Mouse (Mus musculus) MEL (cell line): ENCODE measurements around the gene Lypd8. TPM values are rescaled to one million over a fixed set of nuclear protein-coding genes. Genes with fewer than 3 reads are reported as not detected.

Source experiments
- DNase-seq: peaks from one replicate; pipeline ENCODE4 v3.0.0; 2011; ENCODE audit warnings: low read depth, low spot score
- H3K27ac ChIP-seq: 2 replicates; pipeline ENCODE4 v1.5.1; 2012; ENCODE audit warnings: low read depth, mild to moderate bottlenecking, control low read depth, low read length, moderate library complexity; ENCODE audit not compliant: control insufficient read depth
- H3K27me3 ChIP-seq, 2 experiments: fragments of 150-350 bp in 1 of 2; sonication (generic) in 1 of 2; 2 replicates each; pipeline ENCODE4 v1.6.1; 2012; ENCODE audit warnings: low read length in 2 of 2, mild to moderate bottlenecking in 2 of 2, improper control_type of control experiment in 1 of 2, moderate library complexity in 1 of 2; ENCODE audit not compliant: insufficient read depth in 2 of 2, control insufficient read depth in 1 of 2
- H3K36me3 ChIP-seq, 2 experiments: 2 replicates each; pipeline ENCODE4 v1.6.1; 2012 to 2014; ENCODE audit warnings: low read length in 2 of 2, improper control_type of control experiment in 1 of 2, inconsistent platforms in 1 of 2, mild to moderate bottlenecking in 1 of 2; ENCODE audit not compliant: insufficient read depth in 2 of 2, control insufficient read depth in 1 of 2
- H3K4me1 ChIP-seq, 2 experiments: fragments of 150-350 bp in 1 of 2; sonication (generic) in 1 of 2; 2 replicates each; pipeline ENCODE4 v1.6.1; 2012; ENCODE audit warnings: low read length in 2 of 2, improper control_type of control experiment in 1 of 2, mild to moderate bottlenecking in 1 of 2; ENCODE audit not compliant: insufficient read depth in 2 of 2, control insufficient read depth in 1 of 2
- H3K4me3 ChIP-seq, 2 experiments: fragments of 150-350 bp in 1 of 2; sonication (generic) in 1 of 2; 2 replicates each; pipeline ENCODE4 v1.5.1; 2012; ENCODE audit warnings: low read depth in 2 of 2, low read length in 2 of 2, mild to moderate bottlenecking in 2 of 2, moderate library complexity in 2 of 2, control low read depth in 1 of 2, improper control_type of control experiment in 1 of 2; ENCODE audit not compliant: control insufficient read depth in 1 of 2, insufficient read depth in 1 of 2
- H3K79me2 ChIP-seq: 2 replicates; pipeline ENCODE4 v1.6.1; 2012; ENCODE audit warnings: mild to moderate bottlenecking, low read length, moderate library complexity; ENCODE audit not compliant: control insufficient read depth, poor library complexity, insufficient read depth
- H3K9ac ChIP-seq: 2 replicates; pipeline ENCODE4 v1.6.1; 2012; ENCODE audit warnings: low read depth, mild to moderate bottlenecking, control low read depth, low read length, moderate library complexity; ENCODE audit not compliant: control insufficient read depth, poor library complexity, severe bottlenecking
- H3K9me3 ChIP-seq: fragments of 150-350 bp; sonication (generic); replicated peaks from 2 replicates; pipeline ENCODE4 v1.6.1; 2012; ENCODE audit warnings: mild to moderate bottlenecking, low read length, improper control_type of control experiment, moderate library complexity; ENCODE audit not compliant: insufficient read depth
- CHD2 ChIP-seq: IDR thresholded peaks from 2 replicates; pipeline ENCODE4 v1.6.1; 2011; ENCODE audit warnings: low read length, improper control_type of control experiment
- GABPA ChIP-seq: IDR thresholded peaks from 2 replicates; pipeline ENCODE4 v1.6.1; 2012; ENCODE audit warnings: low read depth, mild to moderate bottlenecking, inconsistent platforms, low read length, improper control_type of control experiment, moderate library complexity
- HCFC1 ChIP-seq: IDR thresholded peaks from 2 replicates; pipeline ENCODE4 v1.6.1; 2012; ENCODE audit warnings: low read depth, mild to moderate bottlenecking, inconsistent platforms, low read length, improper control_type of control experiment, moderate library complexity
- JUND ChIP-seq: IDR thresholded peaks from 2 replicates; pipeline ENCODE4 v1.6.1; 2011; ENCODE audit warnings: low read depth, mild to moderate bottlenecking, improper control_type of control experiment, low read length
- MAFK ChIP-seq: IDR thresholded peaks from 2 replicates; pipeline ENCODE4 v1.6.1; 2011; ENCODE audit warnings: low read depth, mild to moderate bottlenecking, low read length, improper control_type of control experiment, borderline replicate concordance
- MAZ ChIP-seq: IDR thresholded peaks from 2 replicates; pipeline ENCODE4 v1.6.1; 2012; ENCODE audit warnings: low read depth, mild to moderate bottlenecking, inconsistent platforms, low read length, improper control_type of control experiment
- RAD21 ChIP-seq: IDR thresholded peaks from 2 replicates; pipeline ENCODE4 v1.6.1; 2011; ENCODE audit warnings: mild to moderate bottlenecking, low read depth, low read length, improper control_type of control experiment
- RCOR1 ChIP-seq: IDR thresholded peaks from 2 replicates; pipeline ENCODE4 v1.6.1; 2012; ENCODE audit warnings: low read depth, mild to moderate bottlenecking, inconsistent platforms, low read length, improper control_type of control experiment
- TAL1 ChIP-seq: IDR thresholded peaks from 2 replicates; pipeline ENCODE4 v1.6.1; 2012; ENCODE audit warnings: mild to moderate bottlenecking, inconsistent platforms, low read length, moderate library complexity, mixed read lengths
- USF1 ChIP-seq: IDR thresholded peaks from 2 replicates; pipeline ENCODE4 v1.6.1; 2014; ENCODE audit warnings: low read depth, mild to moderate bottlenecking, inconsistent platforms, low read length, improper control_type of control experiment, moderate library complexity
- ZNF384 ChIP-seq: IDR thresholded peaks from 2 replicates; pipeline ENCODE4 v1.6.1; 2012; ENCODE audit warnings: low read depth, mild to moderate bottlenecking, inconsistent platforms, low read length, improper control_type of control experiment
- polyA plus RNA-seq, 2 experiments: library from polyadenylated mRNA; stranded (reverse) in 1 of 2; unstranded in 1 of 2; fragments of >175 nt in 1 of 2; fragments of >200 nt in 1 of 2; gene quantifications; 2 replicates each; pipeline versions ENCODE4 v1.2.1 to v1.2.4; 2012; ENCODE audit warnings: low replicate concordance in 2 of 2, low read depth in 1 of 2; ENCODE audit not compliant: insufficient read length in 2 of 2, insufficient read depth in 1 of 2, missing spikeins in 1 of 2
- total RNA-seq: library from RNA; depleted of rRNA; stranded (reverse); fragments of 300-350 nt; gene quantifications from 2 replicates; pipeline ENCODE4 v1.2.3, GENCODE M21; 2012; rRNA removed

Gene Lypd8
- total and polyA plus RNA-seq, 3 experiments: 0.19 to 0.31 TPM; not detected in 1

DNA sequence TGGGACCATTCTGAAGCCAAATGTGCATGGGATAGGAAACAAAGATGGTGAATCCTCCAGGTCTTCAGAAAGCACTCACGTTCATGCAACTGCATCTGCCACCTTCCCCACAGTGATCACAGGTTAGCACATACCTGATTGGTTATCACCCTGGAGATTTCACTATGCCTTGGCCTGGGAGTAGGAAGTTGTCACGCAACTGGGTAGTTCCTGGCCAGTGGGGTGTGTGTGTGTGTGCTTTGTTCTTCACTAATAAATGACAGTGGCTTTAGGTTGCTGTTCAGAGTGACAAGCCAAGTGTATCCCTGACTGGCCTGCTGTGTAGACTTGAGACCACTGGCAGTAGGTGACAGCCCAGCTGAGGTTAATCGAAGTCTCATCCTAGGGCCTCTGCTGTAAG is 53.4 kb downstream of the Lypd8 start, which contains the start of gene Gm12253:
Gm12253 (plus strand) TSS at position 301 of the 400 bp plus-strand sequence.
- no peak within 1 kb of the TSS for H3K27ac ChIP-seq
- H3K9me3 ChIP-seq: no peaks in the 10 kb centered on the region
- TF ChIP-seq TAL1 (no peak), HCFC1 (no peak), GABPA (no peak), JUND (no peak), ZNF384 (no peak), RCOR1 (no peak)
- TF ChIP-seq, all 39 proteins: peak for 0
- DNase-seq: no peak
- no peak within 1 kb of the TSS for H3K4me3 ChIP-seq
- no peaks in the 10 kb centered on the region for H3K4me1 ChIP-seq
- peaks cover 21 to 30% of the 10 kb centered on the region in 2 experiments for H3K27me3 ChIP-seq
- no peaks in the 10 kb centered on the region for H3K79me2 ChIP-seq
- no peaks in the 10 kb centered on the region for H3K36me3 ChIP-seq
- no peak within 1 kb of the TSS for H3K9ac ChIP-seq

DNA sequence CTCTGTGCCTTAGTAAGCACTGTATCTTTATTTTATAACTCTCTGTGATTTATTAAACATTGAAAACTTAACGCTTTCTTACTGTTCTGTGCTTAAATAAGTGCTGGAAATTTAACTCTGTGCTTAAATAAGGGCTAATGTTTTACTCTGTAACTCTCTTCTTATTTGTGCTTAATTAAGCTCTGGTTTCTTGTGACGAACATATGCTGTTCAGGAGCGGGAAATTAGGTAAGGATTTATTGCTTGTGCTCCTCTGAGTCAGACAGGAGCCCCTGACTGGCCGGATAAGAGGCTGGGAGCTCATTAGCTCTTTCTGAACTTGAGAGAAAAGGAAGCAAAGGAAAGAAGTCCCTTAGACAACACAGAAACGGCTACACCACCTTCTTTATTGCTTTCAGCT is 59.0 kb downstream of the Lypd8 start:
- TF ChIP-seq MAZ (no peak), JUND (no peak), USF1 (no peak), MAFK (no peak), CHD2 (no peak), RAD21 (no peak)
- H3K9me3 ChIP-seq: no peaks in the 10 kb centered on the region
- H3K9ac ChIP-seq: no peak overlapping the region
- no peaks in the 10 kb centered on the region for H3K79me2 ChIP-seq
- no peak overlapping the region for H3K4me3 ChIP-seq
- no peaks in the 10 kb centered on the region for H3K36me3 ChIP-seq
- no peak overlapping the region for H3K27ac ChIP-seq
- H3K4me1 ChIP-seq: no peaks in the 10 kb centered on the region
- peaks cover 31 to 57% of the 10 kb centered on the region in 2 experiments for H3K27me3 ChIP-seq
- no peak for DNase-seq

Other genes with a start within 250 kb of the Lypd8 start
- 68.7 and 71.9 TPM in 2 replicates for gene Gemin5, start 210.5 kb upstream of the Lypd8 start, total RNA-seq
- gene Gemin5, start 210.5 kb upstream of the Lypd8 start, polyA plus RNA-seq: 10 to 100 TPM; 46.5 to 52.5 TPM
- gene Mrpl22, start 207.4 kb upstream of the Lypd8 start, total RNA-seq: 187 TPM in 2 replicates
- 100 to 1,000 TPM in 1 of 2 experiments, not detected in 1; 144 TPM for gene Mrpl22, start 207.4 kb upstream of the Lypd8 start, polyA plus RNA-seq
- 2.9 and 3.7 TPM in 2 replicates for gene Igtp, start 179.5 kb upstream of the Lypd8 start, total RNA-seq
- 1 to 10 TPM in 1 of 2 experiments, not detected in 1; 3.6 TPM for gene Igtp, start 179.5 kb upstream of the Lypd8 start, polyA plus RNA-seq
- gene Irgm2, start 179.4 kb upstream of the Lypd8 start, total RNA-seq: 0.49 and 1.1 TPM in 2 replicates
- 1 to 10 TPM in 1 of 2 experiments, not detected in 1; 1.1 TPM for gene Irgm2, start 179.4 kb upstream of the Lypd8 start, polyA plus RNA-seq
- not detected in 2 replicates for gene 4930438A08Rik, start 104.2 kb upstream of the Lypd8 start, total RNA-seq
- gene 4930438A08Rik, start 104.2 kb upstream of the Lypd8 start, polyA plus RNA-seq: not detected
- gene Zfp692, start 72.0 kb upstream of the Lypd8 start, total RNA-seq: 16.0 and 25.7 TPM in 2 replicates
- 10 to 100 TPM in 1 of 2 experiments, not detected in 1; 38.0 TPM for gene Zfp692, start 72.0 kb upstream of the Lypd8 start, polyA plus RNA-seq
- gene Zfp672, start 48.7 kb upstream of the Lypd8 start, total RNA-seq: 27.2 and 39.5 TPM in 2 replicates
- gene Zfp672, start 48.7 kb upstream of the Lypd8 start, polyA plus RNA-seq: 10 to 100 TPM in 1 of 2 experiments, not detected in 1; 22.6 TPM
- gene Sh3bp5l, start 48.3 kb upstream of the Lypd8 start, total RNA-seq: 27.3 and 31.7 TPM in 2 replicates
- gene Sh3bp5l, start 48.3 kb upstream of the Lypd8 start, polyA plus RNA-seq: 10 to 100 TPM in 1 of 2 experiments, not detected in 1; 32.8 TPM
- gene 1810065E05Rik, start 42.1 kb downstream of the Lypd8 start, total RNA-seq: not detected in 2 replicates
- gene 1810065E05Rik, start 42.1 kb downstream of the Lypd8 start, polyA plus RNA-seq: not detected
- gene Gm12253, start 53.5 kb downstream of the Lypd8 start, total RNA-seq: not detected in 2 replicates
- 100 to 1,000 TPM in 1 of 2 experiments, not detected in 1; 109 TPM for gene Gm12253, start 53.5 kb downstream of the Lypd8 start, polyA plus RNA-seq
- gene Lypd9, start 73.9 kb downstream of the Lypd8 start, total RNA-seq: not detected in 2 replicates
- gene Lypd9, start 73.9 kb downstream of the Lypd8 start, polyA plus RNA-seq: not detected
- not detected in 2 replicates for gene Olfr30, start 83.2 kb downstream of the Lypd8 start, total RNA-seq
- gene Olfr30, start 83.2 kb downstream of the Lypd8 start, polyA plus RNA-seq: not detected
- not detected in 2 replicates for gene Olfr332, start 113.5 kb downstream of the Lypd8 start, total RNA-seq
- gene Olfr332, start 113.5 kb downstream of the Lypd8 start, polyA plus RNA-seq: not detected
- not detected in 2 replicates for gene Olfr331, start 123.5 kb downstream of the Lypd8 start, total RNA-seq
- gene Olfr331, start 123.5 kb downstream of the Lypd8 start, polyA plus RNA-seq: not detected
- not detected in 2 replicates for gene Olfr330, start 155.8 kb downstream of the Lypd8 start, total RNA-seq
- not detected for gene Olfr330, start 155.8 kb downstream of the Lypd8 start, polyA plus RNA-seq
- not detected in 2 replicates for gene Olfr329-ps, start 167.4 kb downstream of the Lypd8 start, total RNA-seq
- not detected for gene Olfr329-ps, start 167.4 kb downstream of the Lypd8 start, polyA plus RNA-seq
- gene Olfr328, start 176.6 kb downstream of the Lypd8 start, total RNA-seq: 0.04 and 0.07 TPM in 2 replicates
- not detected for gene Olfr328, start 176.6 kb downstream of the Lypd8 start, polyA plus RNA-seq
- gene Olfr224, start 191.5 kb downstream of the Lypd8 start, total RNA-seq: not detected in 2 replicates
- gene Olfr224, start 191.5 kb downstream of the Lypd8 start, polyA plus RNA-seq: not detected
- not detected in 2 replicates for gene Olfr325, start 198.7 kb downstream of the Lypd8 start, total RNA-seq
- gene Olfr325, start 198.7 kb downstream of the Lypd8 start, polyA plus RNA-seq: not detected
- not detected in 2 replicates for gene Olfr324, start 216.1 kb downstream of the Lypd8 start, total RNA-seq
- not detected for gene Olfr324, start 216.1 kb downstream of the Lypd8 start, polyA plus RNA-seq
- not detected in 2 replicates for gene 2210407C18Rik, start 237.0 kb downstream of the Lypd8 start, total RNA-seq
- not detected for gene 2210407C18Rik, start 237.0 kb downstream of the Lypd8 start, polyA plus RNA-seq